Mouse (Mus musculus) myocyte (in vitro differentiated cells): Measurements from ENCODE around the gene Lmo1.

Experiments used
- CEBPB ChIP-seq: IDR thresholded peaks from 2 replicates; pipeline ENCODE4 v1.6.1; 2011; ENCODE audit warnings: mild to moderate bottlenecking, moderate library complexity; ENCODE audit not compliant: poor library complexity, insufficient read depth, severe bottlenecking
- E2F4 ChIP-seq: IDR thresholded peaks from one replicate; pipeline ENCODE4 v1.6.1; 2011; ENCODE audit warnings: mild to moderate bottlenecking, control low read depth, moderate library complexity; ENCODE audit not compliant: insufficient read depth
- MAX ChIP-seq: IDR thresholded peaks from one replicate; pipeline ENCODE4 v1.6.1; 2011; ENCODE audit warnings: low read depth, mild to moderate bottlenecking, control low read depth
- MYOD1 ChIP-seq, 3 experiments: IDR thresholded peaks; one replicate each; pipeline ENCODE4 v1.6.1; 2011; ENCODE audit warnings: control low read depth in 2 of 3, low read depth in 2 of 3, mild to moderate bottlenecking in 2 of 3, moderate library complexity in 1 of 3; ENCODE audit not compliant: insufficient read length in 2 of 3, control insufficient read depth in 1 of 3
- MYOG ChIP-seq, 3 experiments: IDR thresholded peaks; one replicate each; pipeline ENCODE4 v1.6.1; 2011; ENCODE audit warnings: control low read depth in 2 of 3, low read depth in 2 of 3, mild to moderate bottlenecking in 2 of 3; ENCODE audit not compliant: insufficient read length in 2 of 3, control insufficient read depth in 1 of 3, insufficient read depth in 1 of 3
- POLR2A ChIP-seq: IDR thresholded peaks from one replicate; pipeline ENCODE4 v1.6.1; 2011; ENCODE audit warnings: low read depth, mild to moderate bottlenecking, control low read depth, moderate library complexity; ENCODE audit not compliant: insufficient read length
- POLR2AphosphoS2 ChIP-seq: IDR thresholded peaks from one replicate; pipeline ENCODE4 v1.6.1; 2011; ENCODE audit warnings: low read depth, control low read depth; ENCODE audit not compliant: insufficient read length
- REST ChIP-seq: IDR thresholded peaks from one replicate; pipeline ENCODE4 v1.6.1; 2011; ENCODE audit warnings: mild to moderate bottlenecking, control low read depth, moderate library complexity; ENCODE audit not compliant: insufficient read depth, insufficient read length
- SRF ChIP-seq: IDR thresholded peaks from one replicate; pipeline ENCODE4 v1.6.1; 2011; ENCODE audit warnings: low read depth; ENCODE audit not compliant: control insufficient read depth, insufficient read length
- TCF12 ChIP-seq: IDR thresholded peaks from one replicate; pipeline ENCODE4 v1.6.1; 2011; ENCODE audit warnings: mild to moderate bottlenecking, control low read depth; ENCODE audit not compliant: poor library complexity, insufficient read depth, severe bottlenecking
- TCF3 ChIP-seq: IDR thresholded peaks from one replicate; pipeline ENCODE4 v1.6.1; 2011; ENCODE audit warnings: low read depth, control low read depth; ENCODE audit not compliant: insufficient read length
- USF1 ChIP-seq: IDR thresholded peaks from one replicate; pipeline ENCODE4 v1.6.1; 2011; ENCODE audit warnings: low read depth, mild to moderate bottlenecking, control low read depth, moderate library complexity

DNA sequence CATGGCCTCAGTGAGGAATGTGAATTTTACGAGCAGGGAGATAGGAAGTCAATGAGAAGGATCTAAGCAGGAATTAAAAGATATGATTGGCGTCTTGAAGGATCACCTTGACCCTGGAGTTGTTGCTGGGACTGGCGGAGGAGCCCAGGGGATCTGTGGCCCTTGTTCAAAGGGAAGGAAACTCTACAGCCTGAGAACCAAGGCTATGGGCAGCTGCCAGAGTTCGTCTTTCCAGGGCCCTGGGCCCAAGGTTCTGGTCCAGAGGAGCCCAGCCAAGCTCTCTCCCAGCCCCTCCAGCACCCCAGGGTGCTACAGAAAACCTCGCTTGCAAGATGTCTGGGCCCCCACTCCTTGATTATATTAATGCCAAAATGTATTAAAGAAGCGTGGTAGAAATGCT lies 21.0 kb upstream of the Lmo1 start:
- no peak for TF ChIP-seq POLR2A
- no peak for TF ChIP-seq POLR2AphosphoS2
- no peak for TF ChIP-seq E2F4
- TF ChIP-seq USF1, result no peak
- no peak for TF ChIP-seq MAX
- no peak for TF ChIP-seq MYOG (IDR thresholded peaks at IDR 0.05; ENCODE audit: control insufficient read depth in 1 of 3, insufficient read depth in 1 of 3, insufficient read length in 2 of 3, low read depth in 2 of 3)
- no peak for TF ChIP-seq MYOD1 (IDR thresholded peaks at IDR 0.05; ENCODE audit: control insufficient read depth in 1 of 3, insufficient read length in 2 of 3, low read depth in 2 of 3)
- TF ChIP-seq TCF12, result no peak
- no peak for TF ChIP-seq REST
- no peak for TF ChIP-seq CEBPB
- no peak for TF ChIP-seq SRF
- TF ChIP-seq TCF3, result no peak
